Mouse (Mus musculus) gonadal fat pad, adult 2 months (tissue): ENCODE data around the gene Hs3st6. TPM values are rescaled to one million over a fixed set of nuclear protein-coding genes. Genes with fewer than 3 reads are reported as not detected.

Experiments used
- DNase-seq: peaks from one replicate; pipeline ENCODE4 v3.0.0-alpha.2; 2012; ENCODE audit warnings: low read depth
- polyA plus RNA-seq: library from polyadenylated mRNA; depleted of rRNA; stranded (reverse); fragments of >200 nt; gene quantifications from 2 replicates; pipeline ENCODE4 v1.2.3, GENCODE M21; 2012; rRNA removed

The Hs3st6 gene
- polyA plus RNA-seq, 1 experiment: 26.1 TPM

DNA sequence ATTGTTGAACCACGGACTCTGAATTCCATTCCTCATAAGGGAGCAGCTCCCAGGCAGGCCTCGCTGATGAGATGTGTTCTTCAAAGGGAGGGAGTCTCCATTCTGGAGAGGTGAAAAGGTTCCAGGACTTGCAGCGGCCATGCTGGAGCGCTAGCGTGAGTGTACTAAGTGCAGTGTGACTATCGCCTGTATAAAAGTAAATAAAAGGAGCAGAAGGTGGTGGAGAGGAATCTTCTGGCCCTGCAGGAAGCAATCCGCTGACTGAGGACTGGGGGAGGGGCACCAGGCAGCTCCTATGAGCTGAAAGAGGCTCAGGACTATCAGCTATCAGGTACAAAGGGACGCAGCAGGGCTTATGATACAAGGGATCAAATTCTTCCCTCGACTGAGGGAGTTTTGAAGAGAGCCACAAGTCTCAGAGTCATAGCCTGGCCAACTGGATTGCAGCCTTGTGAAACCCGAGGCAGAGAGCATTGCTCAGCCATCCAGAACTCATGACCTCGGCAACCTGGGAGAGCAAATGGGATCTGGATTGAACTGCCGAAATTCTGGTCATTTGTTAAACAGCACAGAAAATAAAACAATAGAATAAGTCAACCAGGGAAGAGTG lies 13.6 kb downstream of the Hs3st6 start:
- no peak for DNase-seq

DNA sequence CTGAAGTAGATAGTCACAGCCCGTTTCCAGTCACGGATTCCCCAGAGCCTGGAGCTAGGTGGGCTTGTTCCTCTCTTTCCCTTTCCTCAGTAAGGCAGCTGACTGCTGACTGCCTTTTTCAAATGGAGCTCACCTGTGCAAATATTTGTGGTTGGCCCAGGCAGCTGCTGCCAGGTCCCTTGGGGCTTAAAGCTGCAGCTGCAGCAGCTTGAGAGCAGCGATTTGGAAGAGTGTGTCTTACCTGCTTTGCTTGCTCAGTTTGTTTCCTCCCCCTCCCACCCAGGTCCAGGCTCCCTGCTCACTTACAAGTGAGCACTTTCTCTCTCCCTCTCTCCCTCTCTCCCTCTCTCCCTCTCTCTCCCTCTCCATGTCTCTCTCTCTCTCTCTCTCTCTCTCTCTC lies 16.4 kb downstream of the Hs3st6 start:
- DNase-seq: no peak

DNA sequence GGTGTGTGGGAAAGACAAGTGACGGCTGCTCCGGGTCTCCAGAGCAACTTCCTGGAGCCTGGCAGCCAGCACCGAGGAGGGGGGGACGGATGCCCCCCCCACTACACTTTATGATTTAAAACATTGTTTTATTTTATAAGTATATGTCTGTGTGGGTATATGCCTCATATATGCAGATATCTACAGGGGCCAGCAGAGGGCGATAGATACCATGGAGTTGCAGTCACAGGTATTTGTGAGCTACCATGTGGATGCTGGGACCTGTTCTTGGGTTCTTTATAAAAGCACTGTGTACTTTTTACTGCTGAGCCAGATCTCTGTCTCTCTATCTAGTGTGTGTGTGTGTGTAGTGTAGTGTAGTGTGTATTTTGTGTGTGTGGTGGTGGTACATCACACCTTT lies 20.5 kb downstream of the Hs3st6 start:
- DNase-seq: no peak

DNA sequence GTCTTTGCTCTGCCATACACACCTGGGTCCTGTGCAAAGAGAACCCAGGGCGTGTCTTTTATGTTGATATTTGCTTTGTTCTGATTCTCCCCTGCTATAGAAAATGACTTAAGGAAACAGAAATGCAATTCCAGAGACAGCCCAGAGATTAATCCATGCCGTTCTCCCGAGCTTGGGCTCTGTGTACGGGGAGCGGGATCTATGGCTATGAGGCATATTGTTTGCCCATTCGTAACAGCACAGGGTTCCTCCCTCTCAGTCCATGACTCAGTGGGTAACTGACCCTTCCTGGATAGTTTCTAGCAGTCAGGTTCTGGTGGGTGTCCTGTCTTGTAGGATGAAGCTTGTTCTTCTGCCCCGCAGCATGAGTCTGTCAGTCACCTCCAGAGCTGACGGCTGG lies 22.4 kb downstream of the Hs3st6 start:
- no peak for DNase-seq

DNA sequence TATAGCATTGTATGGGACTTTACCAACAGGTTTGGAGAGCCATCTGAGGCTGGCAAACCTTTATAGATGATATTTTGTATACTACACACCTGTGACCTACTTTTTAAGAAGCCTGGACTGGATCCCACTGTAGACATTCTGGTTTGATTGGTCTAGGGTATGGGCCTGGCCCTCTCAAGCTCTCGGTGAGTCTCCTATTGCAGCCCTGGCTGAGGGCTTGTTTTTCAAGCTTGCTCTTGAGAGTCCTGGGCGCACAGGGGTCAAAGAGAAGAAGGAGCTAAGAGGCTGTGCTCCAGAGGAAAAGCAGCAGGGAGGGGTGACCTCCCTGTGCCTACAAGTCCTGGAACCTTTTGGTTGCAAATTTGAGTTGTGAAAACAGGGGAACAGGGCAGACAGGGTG lies 24.3 kb downstream of the Hs3st6 start:
- DNase-seq: no peak

DNA sequence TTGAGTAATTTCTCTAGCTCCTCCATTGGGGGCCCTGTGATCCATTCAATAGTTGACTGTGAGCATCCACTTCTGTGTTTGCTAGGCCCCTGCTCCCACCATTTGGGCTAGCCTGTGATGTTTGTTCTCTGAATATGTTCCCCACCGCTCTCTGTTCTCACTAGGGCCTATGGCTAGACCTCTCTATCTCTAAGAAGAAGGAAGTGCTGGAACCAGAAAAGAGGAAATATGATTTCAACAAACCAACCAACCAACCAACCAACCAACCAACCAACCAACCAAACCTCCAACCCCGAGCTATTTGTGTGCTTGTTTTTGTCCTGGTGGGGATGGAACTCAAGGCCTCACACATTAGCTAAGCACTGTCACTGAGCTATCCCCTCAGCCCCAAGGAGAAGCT lies 28.0 kb downstream of the Hs3st6 start:
- no peak for DNase-seq

DNA sequence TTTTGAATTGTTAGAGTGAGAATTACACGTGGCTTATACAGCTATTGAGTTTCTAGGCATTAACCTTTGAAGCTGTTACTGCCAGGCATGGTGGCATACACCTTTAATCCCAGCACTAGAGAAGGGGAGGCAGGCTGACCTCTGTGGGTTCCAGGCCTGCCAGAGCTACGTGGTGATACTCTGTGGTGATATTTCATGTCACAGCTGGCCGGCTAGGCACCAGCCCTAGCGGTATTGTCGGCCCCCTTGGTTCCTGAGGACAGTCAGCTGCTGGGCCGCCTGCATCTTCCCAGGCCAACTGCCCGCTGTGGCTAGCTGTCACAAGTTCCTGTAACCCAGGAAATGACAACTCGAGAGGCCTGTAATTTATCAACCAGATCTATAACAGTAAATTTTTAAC lies 39.4 kb downstream of the Hs3st6 start:
- no peak for DNase-seq

DNA sequence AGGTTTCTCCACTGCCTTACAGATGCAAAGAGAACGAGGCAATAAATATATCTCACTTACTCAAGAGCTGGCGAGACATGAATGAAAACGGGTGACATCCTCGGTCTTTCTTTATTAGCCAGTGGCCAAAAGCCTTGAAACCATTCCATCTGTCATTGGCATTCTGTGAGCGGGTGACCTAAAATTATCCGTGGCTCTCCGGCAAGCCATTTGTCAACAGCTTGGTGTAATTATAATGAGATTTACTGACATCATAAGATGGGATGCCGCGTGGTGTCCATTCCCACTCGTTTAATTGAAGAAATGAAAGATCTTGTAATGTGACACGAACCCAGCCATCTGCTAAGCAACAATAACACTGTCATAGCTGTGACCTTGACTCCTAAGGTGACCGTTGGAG lies 42.0 kb downstream of the Hs3st6 start:
- DNase-seq: no peak

DNA sequence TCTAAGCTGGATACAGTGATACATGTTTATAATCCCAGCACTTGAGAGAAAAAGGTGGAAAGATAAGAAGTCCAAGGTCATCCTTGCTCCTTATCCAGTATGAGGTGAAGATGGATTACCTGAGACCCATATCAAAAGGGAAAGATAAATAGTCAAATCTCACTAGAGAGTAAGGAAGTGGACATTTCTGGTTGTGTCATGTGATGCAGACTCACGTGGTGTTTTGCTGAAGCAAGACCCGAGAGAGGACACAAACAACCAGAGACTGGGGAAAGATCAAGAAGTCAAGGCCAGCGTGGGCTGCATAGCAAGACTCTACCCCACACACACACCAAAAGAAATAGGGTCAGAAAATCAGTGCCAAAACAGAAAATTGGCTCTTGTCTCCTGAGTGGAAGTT lies 44.2 kb downstream of the Hs3st6 start:
- DNase-seq: no peak

DNA sequence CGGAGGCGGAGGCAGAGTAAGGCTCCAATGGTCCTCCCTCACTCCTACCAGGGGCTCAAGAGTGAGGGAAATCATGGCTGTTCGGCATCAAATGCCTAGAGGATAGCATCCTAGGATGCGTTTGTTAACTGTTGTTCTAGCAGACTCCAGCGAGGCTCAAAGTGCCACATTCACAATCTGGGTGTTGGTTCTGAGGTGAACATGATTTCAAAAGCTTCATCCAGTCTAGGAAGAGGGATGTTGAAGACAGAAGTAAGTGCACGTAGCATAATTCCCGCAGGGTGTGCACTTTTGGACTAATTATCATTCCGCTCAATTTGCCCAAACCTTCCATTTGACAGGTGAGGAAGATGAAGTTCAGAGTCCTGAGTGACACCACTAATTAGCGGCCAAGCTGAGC lies 45.4 kb downstream of the Hs3st6 start:
- DNase-seq: no peak

DNA sequence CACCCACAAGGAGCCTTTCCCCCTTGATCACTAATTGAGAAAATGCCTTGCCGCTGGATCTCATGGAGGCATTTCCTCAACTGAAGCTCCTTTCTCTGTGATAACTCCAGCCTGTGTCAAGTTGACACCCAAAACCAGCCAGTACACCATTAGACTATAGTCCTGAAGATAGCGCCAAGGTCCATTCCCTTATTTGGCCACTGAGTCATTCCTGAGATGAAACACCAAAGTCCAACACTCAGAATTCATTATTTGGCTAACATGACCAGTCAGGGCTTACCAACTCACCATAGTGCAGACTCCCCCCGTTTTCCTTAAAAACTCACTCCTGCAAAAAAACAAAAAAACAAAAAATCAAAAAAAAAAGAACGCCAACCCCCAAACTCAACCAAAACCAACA lies 46.7 kb downstream of the Hs3st6 start:
- DNase-seq: no peak

DNA sequence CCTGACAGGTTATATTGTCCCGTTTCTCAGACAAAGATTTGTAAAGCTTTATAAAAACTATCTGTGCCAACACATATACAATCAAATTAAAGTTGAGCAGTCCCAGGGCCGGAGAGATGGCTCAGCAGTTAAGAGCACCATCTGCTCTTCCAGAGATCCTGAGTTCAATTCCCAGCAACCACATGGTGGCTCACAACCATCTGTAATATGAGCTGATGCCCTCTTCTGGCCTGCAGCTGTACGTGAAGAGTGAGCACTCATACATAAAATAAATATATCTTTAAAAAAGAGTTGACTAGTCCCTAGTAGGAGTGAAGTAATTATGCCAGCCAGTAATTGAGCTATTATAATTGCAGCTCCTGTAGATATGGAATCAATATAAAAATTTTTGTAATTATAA lies 47.7 kb downstream of the Hs3st6 start:
- no peak for DNase-seq

DNA sequence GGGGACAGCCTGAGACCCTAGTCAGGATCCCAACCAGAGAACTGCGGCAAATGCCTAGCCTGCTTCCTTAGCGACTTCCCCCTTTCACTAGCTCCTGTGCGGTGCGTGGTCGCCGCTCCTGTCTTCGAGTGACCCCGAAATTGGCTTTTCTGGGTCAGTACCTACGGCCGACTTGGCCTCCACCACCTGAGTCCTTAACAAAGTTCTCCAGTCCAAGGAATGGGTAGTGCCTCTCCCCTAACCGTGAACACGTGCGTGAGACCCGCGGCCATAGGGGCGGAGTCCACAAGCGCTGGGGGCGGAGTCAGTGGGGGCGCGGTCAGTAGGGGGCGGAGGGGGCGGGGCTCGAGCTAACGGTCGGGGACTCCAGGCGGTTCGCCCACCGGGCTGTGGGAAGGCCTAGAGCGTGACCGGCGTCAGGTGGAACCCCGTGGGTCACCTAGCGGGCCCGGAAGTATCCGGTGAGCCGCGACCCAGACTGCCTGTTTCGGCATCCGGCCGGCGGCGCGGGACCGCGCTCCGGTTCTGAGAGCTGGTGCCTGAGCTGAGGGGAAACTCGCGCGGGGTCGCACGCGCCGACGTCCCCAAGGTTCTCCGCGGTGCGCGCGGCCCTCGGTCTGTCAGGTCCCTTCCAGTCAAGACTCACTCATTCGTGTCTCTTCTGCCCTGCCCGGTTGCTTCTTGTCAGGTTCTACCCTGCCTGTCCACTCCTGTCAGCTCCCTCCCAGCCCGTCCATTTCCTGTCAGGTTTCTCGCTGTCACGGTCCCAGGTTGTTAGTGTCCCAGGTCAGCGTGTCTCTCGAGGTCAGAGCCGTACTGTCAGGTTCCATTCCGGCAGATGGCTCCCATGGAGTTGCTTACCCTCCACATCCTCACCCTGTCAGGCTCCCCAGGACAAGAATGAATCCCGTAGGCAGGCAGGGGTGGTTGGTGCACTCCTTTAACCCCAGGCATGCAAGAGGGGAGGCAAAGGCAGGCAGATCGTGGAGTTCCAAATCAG lies 51.5 kb downstream of the Hs3st6 start, which contains the start of gene Meiob:
Meiob (plus strand) TSS at position 338 of the 1,000 bp plus-strand sequence.
- DNase-seq: no peak

Other genes with a start within 250 kb of the Hs3st6 start
- gene Traf7, start 225.1 kb upstream of the Hs3st6 start, polyA plus RNA-seq: 169 and 195 TPM in 2 replicates
- 48.5 and 59.7 TPM in 2 replicates for gene Rab26, start 218.8 kb upstream of the Hs3st6 start, polyA plus RNA-seq
- gene Pkd1, start 203.2 kb upstream of the Hs3st6 start, polyA plus RNA-seq: 70.0 and 75.7 TPM in 2 replicates
- gene Tsc2, start 120.4 kb upstream of the Hs3st6 start, polyA plus RNA-seq: 133 and 141 TPM in 2 replicates
- gene Nthl1, start 120.3 kb upstream of the Hs3st6 start, polyA plus RNA-seq: 15.2 and 16.4 TPM in 2 replicates
- gene Slc9a3r2, start 102.7 kb upstream of the Hs3st6 start, polyA plus RNA-seq: 61.6 and 83.0 TPM in 2 replicates
- gene Npw, start 94.5 kb upstream of the Hs3st6 start, polyA plus RNA-seq: not detected in 2 replicates
- gene Zfp598, start 83.3 kb upstream of the Hs3st6 start, polyA plus RNA-seq: 51.3 and 56.6 TPM in 2 replicates
- gene Syngr3, start 63.0 kb upstream of the Hs3st6 start, polyA plus RNA-seq: 0.18 and 0.23 TPM in 2 replicates
- 25.6 and 27.6 TPM in 2 replicates for gene Gfer, start 56.8 kb upstream of the Hs3st6 start, polyA plus RNA-seq
- 6.2 and 7.1 TPM in 2 replicates for gene Noxo1, start 56.8 kb upstream of the Hs3st6 start, polyA plus RNA-seq
- 44.4 and 61.9 TPM in 2 replicates for gene Tbl3, start 45.3 kb upstream of the Hs3st6 start, polyA plus RNA-seq
- 2.3 and 3.4 TPM in 2 replicates for gene Rnf151, start 34.9 kb upstream of the Hs3st6 start, polyA plus RNA-seq
- gene Rps2, start 34.9 kb upstream of the Hs3st6 start, polyA plus RNA-seq: 2,300 and 2,553 TPM in 2 replicates
- gene Ndufb10, start 28.5 kb upstream of the Hs3st6 start, polyA plus RNA-seq: 370 and 426 TPM in 2 replicates
- gene Rpl3l, start 25.2 kb upstream of the Hs3st6 start, polyA plus RNA-seq: 31.1 and 36.7 TPM in 2 replicates
- 112 and 152 TPM in 2 replicates for gene Msrb1, start 16.3 kb upstream of the Hs3st6 start, polyA plus RNA-seq
- gene Meiob, start 51.3 kb downstream of the Hs3st6 start, polyA plus RNA-seq: 0.06 and 0.16 TPM in 2 replicates
- gene Hagh, start 87.2 kb downstream of the Hs3st6 start, polyA plus RNA-seq: 134 and 172 TPM in 2 replicates
- gene Fahd1, start 97.4 kb downstream of the Hs3st6 start, polyA plus RNA-seq: 12.6 and 13.1 TPM in 2 replicates
- gene Igfals, start 113.0 kb downstream of the Hs3st6 start, polyA plus RNA-seq: 18.9 and 70.3 TPM in 2 replicates
- gene Nubp2, start 133.4 kb downstream of the Hs3st6 start, polyA plus RNA-seq: 31.3 and 31.7 TPM in 2 replicates
- 67.0 and 77.8 TPM in 2 replicates for gene Spsb3, start 133.7 kb downstream of the Hs3st6 start, polyA plus RNA-seq
- 70.6 and 72.3 TPM in 2 replicates for gene Eme2, start 142.1 kb downstream of the Hs3st6 start, polyA plus RNA-seq
- gene Mrps34, start 142.1 kb downstream of the Hs3st6 start, polyA plus RNA-seq: 142 and 181 TPM in 2 replicates
- gene Nme3, start 143.5 kb downstream of the Hs3st6 start, polyA plus RNA-seq: 76.6 and 85.3 TPM in 2 replicates
- 75.0 and 90.0 TPM in 2 replicates for gene Mapk8ip3, start 184.0 kb downstream of the Hs3st6 start, polyA plus RNA-seq
- 40.0 and 54.9 TPM in 2 replicates for gene Jpt2, start 207.7 kb downstream of the Hs3st6 start, polyA plus RNA-seq